Mouse (Mus musculus): ENCODE data around the gene Sept11.

The Sept11 gene

GRCm38 (mm10) chr5:93174675-93175074, 81.4 kb downstream of the Sept11 start:
- DNase-seq (ENCODE audit: low read depth) = no peak

DNA sequence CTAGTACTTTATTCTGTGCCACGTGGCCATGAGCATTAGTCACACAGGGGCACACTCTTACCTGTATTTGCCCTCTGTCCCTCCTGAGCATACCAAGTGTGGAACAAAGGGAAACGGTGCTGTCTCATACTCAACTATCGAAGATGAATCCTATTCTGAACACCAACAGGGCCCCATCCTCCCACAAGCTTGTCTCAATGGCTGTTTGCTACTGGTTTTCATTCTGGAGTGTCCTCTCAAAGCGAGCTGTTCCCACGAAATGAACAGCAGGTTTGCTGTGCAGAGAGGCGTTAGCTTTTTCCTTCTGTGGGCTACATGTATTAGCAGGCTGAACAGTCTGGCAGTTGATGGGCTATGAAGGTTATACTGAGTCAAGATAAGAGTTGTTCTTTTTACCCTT, 85.4 kb downstream of the Sept11 start:
- DNase-seq (ENCODE audit: low read depth) = no peak

DNA sequence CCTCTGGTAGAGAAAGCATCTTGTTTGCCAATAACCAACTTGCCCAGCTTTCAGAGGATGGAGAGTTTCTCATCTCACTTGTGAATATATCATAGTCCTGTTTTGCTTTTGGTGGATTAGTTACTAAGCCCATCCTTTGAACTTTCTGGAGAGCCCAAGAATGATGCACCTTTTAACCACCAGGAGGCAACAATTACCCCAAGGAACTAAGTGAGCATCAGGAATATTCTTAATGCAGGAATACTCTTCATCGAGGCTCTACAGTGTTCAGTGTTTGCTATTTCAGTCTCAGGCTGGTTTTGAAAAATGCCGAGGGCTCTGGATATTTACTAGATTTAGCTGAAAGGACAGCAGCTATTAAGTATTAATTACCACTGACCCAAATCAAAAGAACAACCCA, 87.0 kb downstream of the Sept11 start:
- peak; percentile 57 for DNase-seq (ENCODE audit: low read depth)

DNA sequence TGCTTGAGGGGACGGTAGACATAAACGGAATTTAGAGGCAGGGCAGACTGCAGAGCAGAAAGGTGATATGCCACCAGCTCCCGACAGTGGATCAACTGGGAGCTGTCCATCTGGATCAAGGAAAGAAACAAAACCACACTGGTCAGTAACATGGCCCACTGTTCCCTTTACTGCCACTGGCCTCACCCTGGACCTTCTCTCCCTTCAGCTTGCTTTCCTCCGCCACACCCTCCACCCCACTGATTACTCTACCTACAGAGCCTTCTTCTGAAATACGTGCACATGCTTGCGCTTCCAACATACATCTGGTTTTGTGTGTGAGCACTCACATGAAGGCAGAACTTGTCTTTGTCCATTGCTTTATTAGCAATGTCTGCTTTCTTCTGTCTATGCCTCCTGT, 90.1 kb downstream of the Sept11 start:
- no peak for DNase-seq (ENCODE audit: low read depth)

DNA sequence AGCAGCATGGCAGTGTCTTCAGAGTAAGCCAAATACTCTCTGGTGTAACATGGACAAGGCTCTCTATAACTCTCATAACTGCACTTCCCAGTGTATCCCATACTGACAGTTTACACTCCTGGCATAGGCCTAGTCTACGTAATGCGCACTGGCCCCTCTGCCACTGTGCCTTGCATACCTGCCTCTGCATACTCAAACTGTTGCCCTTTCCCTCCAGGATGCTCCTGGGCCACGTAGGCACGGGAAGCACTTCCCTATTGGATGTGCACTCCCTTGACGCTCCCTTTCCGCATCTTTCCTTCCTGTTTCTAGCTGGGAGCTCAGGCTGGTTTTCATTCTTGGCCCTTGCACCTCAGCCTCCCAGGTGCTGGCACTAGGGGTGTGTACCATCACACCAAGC, 91.3 kb downstream of the Sept11 start:
- DNase-seq (ENCODE audit: low read depth) = no peak

GRCm38 (mm10) chr5:93189607-93190006, 96.4 kb downstream of the Sept11 start:
- no peak for DNase-seq (ENCODE audit: low read depth)

DNA sequence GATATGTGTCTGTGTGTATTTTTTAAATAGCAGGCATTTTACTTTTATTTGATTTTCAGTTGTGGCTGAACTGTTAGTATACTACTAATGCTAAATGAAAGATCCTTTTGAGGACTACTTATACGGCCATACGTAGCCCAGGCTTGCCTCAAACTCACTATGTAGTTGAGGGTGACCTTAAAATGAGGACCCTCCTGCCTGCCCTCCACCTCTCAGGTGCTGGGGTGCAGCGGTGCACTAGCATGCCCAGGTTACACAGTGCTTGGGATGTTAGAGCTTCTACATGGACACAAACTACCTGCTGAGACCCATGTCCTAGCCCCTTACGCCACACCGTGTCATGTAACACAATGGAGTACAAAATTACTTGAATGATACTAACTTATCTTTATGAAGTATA, 97.2 kb downstream of the Sept11 start:
- DNase-seq (ENCODE audit: low read depth) = no peak

GRCm38 (mm10) chr5:93198232-93198631, 105.0 kb downstream of the Sept11 start:
- DNase-seq (ENCODE audit: low read depth) = no peak

DNA sequence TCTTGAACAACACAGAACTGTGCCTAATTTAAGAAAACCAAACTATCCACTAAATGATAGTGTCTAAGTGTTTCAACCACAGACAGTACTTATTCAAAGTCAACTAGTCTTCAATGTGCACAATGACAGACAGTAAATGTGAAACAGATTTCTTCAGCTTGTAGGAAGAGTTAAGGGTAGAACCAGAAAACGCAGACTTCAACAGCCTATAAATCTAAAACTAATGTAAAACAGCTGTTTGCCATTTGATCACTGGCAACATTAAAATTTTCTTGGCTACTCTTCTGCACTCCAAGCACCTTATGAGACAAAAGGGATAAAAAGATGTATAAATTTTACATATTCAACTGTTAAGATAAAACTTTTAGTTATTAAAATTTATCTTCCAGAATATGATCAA, 107.9 kb downstream of the Sept11 start:
- no peak for DNase-seq (ENCODE audit: low read depth)

DNA sequence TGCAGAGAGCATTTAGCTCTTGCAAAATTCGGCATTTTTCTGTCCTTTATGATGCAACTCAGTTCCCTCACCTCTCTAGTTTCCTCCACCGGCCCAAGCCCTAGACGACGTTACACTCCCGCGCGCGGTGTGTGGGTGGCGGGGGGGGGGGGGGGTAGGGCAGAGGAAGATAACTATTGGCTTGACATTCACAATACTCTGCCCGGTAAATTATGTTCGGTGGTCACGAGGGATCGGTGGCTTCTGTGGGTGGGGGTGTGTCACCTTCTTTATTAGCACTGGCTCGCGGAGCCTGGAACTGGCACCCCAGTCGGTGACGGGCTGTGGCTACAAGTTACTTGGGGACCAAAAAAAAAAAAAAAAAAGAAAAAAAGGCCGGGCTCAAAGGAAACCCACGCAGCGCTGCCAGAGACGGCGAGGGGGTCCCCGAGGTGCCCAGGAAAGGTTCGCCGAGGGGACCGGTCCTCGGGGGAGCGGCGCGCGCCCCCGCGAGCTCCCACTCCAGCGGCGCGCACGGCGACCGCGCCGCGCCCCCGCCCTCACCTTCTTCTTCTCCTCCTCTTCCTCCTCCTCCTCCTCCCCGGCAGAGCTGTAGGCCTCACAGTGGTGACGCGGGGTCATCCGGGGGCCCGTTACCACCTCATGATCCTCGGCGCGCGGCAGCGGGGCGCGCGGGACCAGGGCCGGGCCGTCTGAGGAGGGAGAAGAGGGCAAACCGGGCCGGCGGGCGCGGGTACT, 112.3 kb downstream of the Sept11 start:
- DNase-seq (ENCODE audit: low read depth) = peak; percentile 74

GRCm38 (mm10) chr5:93206109-93207005, 113.1 kb downstream of the Sept11 start, which contains the start of the genes Ccni and 2010109A12Rik:
Gene Ccni (minus strand): TSS chr5:93206495.
Gene 2010109A12Rik (plus strand): TSS chr5:93206518.
- peak; percentile 97 for DNase-seq (ENCODE audit: low read depth)

DNA sequence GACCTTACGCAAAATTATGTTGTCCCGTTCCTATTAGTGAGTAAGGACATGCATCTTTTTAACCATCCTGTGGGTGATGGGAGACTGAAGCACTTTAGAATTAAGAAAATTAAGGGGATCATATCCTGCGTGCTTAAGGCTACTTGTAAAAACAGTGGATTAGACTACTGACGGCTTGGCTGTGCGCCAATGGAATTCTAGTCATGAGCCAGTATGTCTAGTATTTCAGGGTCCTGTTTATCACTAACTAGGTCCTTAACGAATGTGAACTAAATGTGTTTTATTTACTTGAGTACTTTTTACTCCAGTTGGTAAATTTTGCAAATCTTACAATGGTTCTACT, 113.7 kb downstream of the Sept11 start:
- no peak for DNase-seq (ENCODE audit: low read depth)

- peak; percentile 53 for DNase-seq (ENCODE audit: low read depth)
Observed at GRCm38 (mm10) chr5:93207555-93207954, 114.3 kb downstream of the Sept11 start.

- DNase-seq (ENCODE audit: low read depth) = no peak
Observed at GRCm38 (mm10) chr5:93218375-93218774, 125.1 kb downstream of the Sept11 start.

GRCm38 (mm10) chr5:93221661-93222060, 128.4 kb downstream of the Sept11 start:
- no peak for DNase-seq (ENCODE audit: low read depth)

DNA sequence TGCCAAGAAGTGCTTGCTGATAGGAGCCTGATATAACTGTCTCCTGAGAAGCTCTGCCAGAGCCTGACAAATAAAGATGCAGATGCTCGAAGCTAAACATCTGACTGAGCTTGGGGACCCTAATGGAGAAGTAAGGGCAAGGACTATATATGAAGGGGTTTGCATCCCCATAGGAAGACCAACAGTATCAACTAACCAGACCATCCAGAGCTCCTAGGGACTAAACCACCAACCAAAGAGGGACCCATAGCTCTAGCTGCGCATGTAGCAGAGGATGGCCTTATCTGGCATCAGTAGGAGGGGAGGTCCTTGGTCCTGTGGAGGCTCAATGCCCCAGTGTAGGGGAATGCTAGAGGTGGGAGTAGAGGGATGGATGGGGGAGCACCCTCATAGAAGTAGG, 131.3 kb downstream of the Sept11 start:
- DNase-seq (ENCODE audit: low read depth) = no peak

All from 416B (cell line).